Mouse (Mus musculus) brain, embryonic 14.5 days (tissue): ENCODE results near the gene Slc27a5.

Source experiments
- CTCF ChIP-seq: fragments of 200-500 bp; IDR thresholded peaks from 2 replicates; pipeline ENCODE4 v1.5.1; 2012; ENCODE audit warnings: inconsistent platforms, mild to moderate bottlenecking, moderate library complexity, borderline replicate concordance; ENCODE audit not compliant: insufficient read depth, insufficient read length; ENCODE audit errors: extremely low read depth
- POLR2A ChIP-seq: fragments of 200-500 bp; IDR thresholded peaks from 2 replicates; pipeline ENCODE4 v1.6.1; 2012; ENCODE audit warnings: mild to moderate bottlenecking, inconsistent platforms, borderline replicate concordance; ENCODE audit not compliant: poor library complexity, insufficient read depth, insufficient read length, severe bottlenecking; ENCODE audit errors: extremely low read depth

- TF ChIP-seq CTCF (no peak), POLR2A (no peak)
Measured at GRCm38 (mm10) chr7:13022773-13023535, 25.0 kb upstream of the Slc27a5 start.
